Mouse (Mus musculus): Measurements from ENCODE around the gene 2310057N15Rik. TPM values are rescaled to one million over a fixed set of nuclear protein-coding genes. Genes with fewer than 3 reads are reported as not detected.
A peak's percentile ranks its signal among the peaks of the same experiment; 100 is the strongest.

Gene 2310057N15Rik
- polyA plus RNA-seq, 1 experiment from 2014 or later: not detected

DNA sequence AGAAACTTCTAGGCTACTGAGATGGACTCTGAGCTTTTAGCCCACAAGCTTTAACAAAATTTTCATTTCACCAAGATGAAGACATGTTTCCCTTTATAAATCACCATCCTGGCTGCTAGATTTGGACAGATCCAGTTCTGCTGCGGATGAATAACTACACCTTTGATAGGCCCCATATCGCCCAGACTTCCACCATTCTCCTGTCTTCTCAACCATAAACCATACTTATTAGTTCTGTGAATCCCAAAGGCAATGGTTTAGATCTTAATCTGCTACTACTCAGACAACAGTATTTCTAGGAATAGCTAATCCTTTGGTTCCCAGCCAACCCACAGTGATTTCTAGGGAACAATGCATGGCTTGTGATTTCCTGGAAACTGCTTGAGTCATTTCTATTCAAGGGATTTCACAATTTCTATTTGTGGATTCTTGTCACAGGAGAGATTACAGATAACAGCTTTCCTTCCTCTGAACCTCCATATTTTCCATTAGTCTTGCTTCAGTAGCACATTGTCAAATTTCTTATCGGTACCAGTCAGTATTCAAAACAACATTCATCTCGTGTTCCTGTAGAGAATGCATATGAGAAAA, 29.2 kb downstream of the 2310057N15Rik start:
- ATAC-seq (ENCODE audit: low FRiP score): 0 out of 2 replicates have a peak, but pooled peaks have one; percentile 35
- no peak overlapping the region for H3K4me3 ChIP-seq (ENCODE audit: low read depth, low read length)
- H3K4me1 ChIP-seq (ENCODE audit: control insufficient read depth, insufficient read depth, low read length): no peaks in the 10 kb centered on the region
- H3K9ac ChIP-seq (ENCODE audit: low read length): no peak overlapping the region
- WGBS: 82% methylated on average over 4 of the region's 4 CpGs
- H3K4me2 ChIP-seq: no peak overlapping the region
- DNase-seq (ENCODE audit: low spot score, missing footprints): no peak
- no peaks in the 10 kb centered on the region for H3K9me3 ChIP-seq (ENCODE audit: control insufficient read depth, low read length)
- no peaks in the 10 kb centered on the region for H3K27me3 ChIP-seq (ENCODE audit: control insufficient read depth, insufficient read depth, low read length)
- H3K36me3 ChIP-seq (ENCODE audit: control insufficient read depth, insufficient read depth, low read length): no peaks in the 10 kb centered on the region
- H3K27ac ChIP-seq (ENCODE audit: low read depth, low read length): no peak overlapping the region

DNA sequence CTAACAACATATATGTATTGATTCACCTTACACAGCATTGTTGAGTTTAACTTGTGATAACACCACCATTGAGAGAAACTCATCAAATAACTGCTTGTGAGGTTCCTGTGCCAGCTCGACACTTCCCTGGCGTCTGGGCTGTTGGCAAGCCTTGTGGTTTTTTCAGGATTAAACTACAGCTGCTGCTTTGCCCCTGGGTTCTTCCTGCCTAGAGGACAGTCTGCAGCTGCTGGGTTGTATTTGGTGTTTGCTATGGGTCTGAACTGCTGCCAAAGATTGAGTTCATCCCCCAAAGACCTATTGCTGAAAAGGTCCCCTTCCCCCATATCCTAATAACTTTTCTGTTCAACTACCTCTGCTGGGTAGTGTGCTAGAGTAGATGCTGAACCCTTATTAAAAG, 38.6 kb downstream of the 2310057N15Rik start:
- no peaks in the 10 kb centered on the region for H3K27me3 ChIP-seq (ENCODE audit: control insufficient read depth, insufficient read depth, low read length)
- H3K4me3 ChIP-seq (ENCODE audit: low read depth, low read length): no peak overlapping the region
- no peak overlapping the region for H3K9ac ChIP-seq (ENCODE audit: low read length)
- no peak for DNase-seq (ENCODE audit: low spot score, missing footprints)
- no peaks in the 10 kb centered on the region for H3K9me3 ChIP-seq (ENCODE audit: control insufficient read depth, low read length)
- no peaks in the 10 kb centered on the region for H3K4me1 ChIP-seq (ENCODE audit: control insufficient read depth, insufficient read depth, low read length)
- no peak for ATAC-seq (ENCODE audit: low FRiP score)
- H3K4me2 ChIP-seq: no peak overlapping the region
- no peaks in the 10 kb centered on the region for H3K36me3 ChIP-seq (ENCODE audit: control insufficient read depth, insufficient read depth, low read length)
- 59% methylated on average over 2 of the region's 2 CpGs for WGBS
- no peak overlapping the region for H3K27ac ChIP-seq (ENCODE audit: low read depth, low read length)

GRCm38 (mm10) chr16:88728812-88729275, 45.2 kb downstream of the 2310057N15Rik start, which contains the start of gene Krtap13-1:
Krtap13-1 (plus strand) TSS chr16:88728862.
- Histone ChIP-seq H3K4me2 (no peak within 1 kb of the TSS), H3K9ac (ENCODE audit: low read length) (no peak within 1 kb of the TSS), H3K36me3 (ENCODE audit: control insufficient read depth, insufficient read depth, low read length) (no peaks in the 10 kb centered on the region), H3K4me1 (ENCODE audit: control insufficient read depth, insufficient read depth, low read length) (no peaks in the 10 kb centered on the region), H3K27me3 (ENCODE audit: control insufficient read depth, insufficient read depth, low read length) (no peaks in the 10 kb centered on the region), H3K9me3 (ENCODE audit: control insufficient read depth, low read length) (no peaks in the 10 kb centered on the region), H3K4me3 (ENCODE audit: low read depth, low read length) (no peak within 1 kb of the TSS), H3K27ac (ENCODE audit: low read depth, low read length) (no peak within 1 kb of the TSS)
- no peak for ATAC-seq (ENCODE audit: low FRiP score)
- DNase-seq (ENCODE audit: low spot score, missing footprints): no peak
- WGBS: 84% methylated on average over 4 of the region's 4 CpGs

Other genes with a start within 250 kb of the 2310057N15Rik start
- gene Cldn8, start 211.0 kb downstream of the 2310057N15Rik start, polyA plus RNA-seq (2014; fragmentation: Nextera tagmentation; extraction: Ambion mirVana): 0.37 and 0.38 TPM in 2 replicates
- gene Krtap24-1, start 161.9 kb downstream of the 2310057N15Rik start, polyA plus RNA-seq (2014; fragmentation: Nextera tagmentation; extraction: Ambion mirVana): not detected in 2 replicates
- not detected in 2 replicates for gene 2310079G19Rik, start 146.5 kb downstream of the 2310057N15Rik start, polyA plus RNA-seq (2014; fragmentation: Nextera tagmentation; extraction: Ambion mirVana)
- gene Krtap26-1, start 126.4 kb downstream of the 2310057N15Rik start, polyA plus RNA-seq (2014; fragmentation: Nextera tagmentation; extraction: Ambion mirVana): not detected in 2 replicates
- gene Krtap27-1, start 102.5 kb downstream of the 2310057N15Rik start, polyA plus RNA-seq (2014; fragmentation: Nextera tagmentation; extraction: Ambion mirVana): not detected in 2 replicates
- gene 2310061N02Rik, start 66.2 kb downstream of the 2310057N15Rik start, polyA plus RNA-seq (2014; fragmentation: Nextera tagmentation; extraction: Ambion mirVana): not detected in 2 replicates
- gene Krtap13-1, start 45.3 kb downstream of the 2310057N15Rik start, polyA plus RNA-seq (2014; fragmentation: Nextera tagmentation; extraction: Ambion mirVana): not detected in 2 replicates
- not detected in 2 replicates for gene Krtap13, start 22.6 kb downstream of the 2310057N15Rik start, polyA plus RNA-seq (2014; fragmentation: Nextera tagmentation; extraction: Ambion mirVana)
- not detected in 2 replicates for gene 2310034C09Rik, start 15.4 kb downstream of the 2310057N15Rik start, polyA plus RNA-seq (2014; fragmentation: Nextera tagmentation; extraction: Ambion mirVana)
- not detected in 2 replicates for gene Gm5965, start 3.7 kb upstream of the 2310057N15Rik start, polyA plus RNA-seq (2014; fragmentation: Nextera tagmentation; extraction: Ambion mirVana)
- gene Gm20741, start 38.0 kb upstream of the 2310057N15Rik start, polyA plus RNA-seq (2014; fragmentation: Nextera tagmentation; extraction: Ambion mirVana): not detected in 2 replicates
- gene Krtap15, start 46.0 kb upstream of the 2310057N15Rik start, polyA plus RNA-seq (2014; fragmentation: Nextera tagmentation; extraction: Ambion mirVana): not detected in 2 replicates
- gene Krtap14, start 51.9 kb upstream of the 2310057N15Rik start, polyA plus RNA-seq (2014; fragmentation: Nextera tagmentation; extraction: Ambion mirVana): not detected in 2 replicates
- gene Krtap19-1, start 95.2 kb upstream of the 2310057N15Rik start, polyA plus RNA-seq (2014; fragmentation: Nextera tagmentation; extraction: Ambion mirVana): not detected in 2 replicates
- gene Krtap19-2, start 100.1 kb upstream of the 2310057N15Rik start, polyA plus RNA-seq (2014; fragmentation: Nextera tagmentation; extraction: Ambion mirVana): not detected in 2 replicates
- not detected in 2 replicates for gene Krtap19-3, start 103.8 kb upstream of the 2310057N15Rik start, polyA plus RNA-seq (2014; fragmentation: Nextera tagmentation; extraction: Ambion mirVana)
- gene Krtap19-4, start 110.9 kb upstream of the 2310057N15Rik start, polyA plus RNA-seq (2014; fragmentation: Nextera tagmentation; extraction: Ambion mirVana): not detected in 2 replicates
- gene Krtap19-5, start 122.3 kb upstream of the 2310057N15Rik start, polyA plus RNA-seq (2014; fragmentation: Nextera tagmentation; extraction: Ambion mirVana): not detected in 2 replicates
- not detected in 2 replicates for gene Krtap19-9b, start 158.1 kb upstream of the 2310057N15Rik start, polyA plus RNA-seq (2014; fragmentation: Nextera tagmentation; extraction: Ambion mirVana)
- gene Krtap16-3, start 188.7 kb upstream of the 2310057N15Rik start, polyA plus RNA-seq (2014; fragmentation: Nextera tagmentation; extraction: Ambion mirVana): not detected in 2 replicates
- not detected in 2 replicates for gene Krtap22-2, start 236.6 kb upstream of the 2310057N15Rik start, polyA plus RNA-seq (2014; fragmentation: Nextera tagmentation; extraction: Ambion mirVana)
- gene Gm10229, start 241.1 kb upstream of the 2310057N15Rik start, polyA plus RNA-seq (2014; fragmentation: Nextera tagmentation; extraction: Ambion mirVana): not detected in 2 replicates